Mouse (Mus musculus) induced T-regulatory cell, adult 2 months (primary cell): ENCODE results near the gene Dgka.

Experiments
- DNase-seq: peaks from one replicate; pipeline ENCODE4 v3.0.0-alpha.2; 2012; ENCODE audit warnings: low read depth

The Dgka gene

GRCm38 (mm10) chr10:128744680-128745601, at the start of gene Dgka:
Dgka (minus strand) TSS chr10:128744855.
- peak; percentile 90 for DNase-seq

GRCm38 (mm10) chr10:128794391-128794790, 49.7 kb upstream of the Dgka start:
- DNase-seq = no peak

- DNase-seq = no peak
These were observed 48.6 kb upstream of the Dgka start for GRCm38 (mm10) chr10:128793258-128793657.

- DNase-seq = peak; percentile 23
These were observed 47.4 kb upstream of the Dgka start for GRCm38 (mm10) chr10:128792041-128792440.

- DNase-seq = no peak
These were observed 45.9 kb upstream of the Dgka start, which contains the start of gene Mmp19 for GRCm38 (mm10) chr10:128790398-128791124. Mmp19 (plus strand) TSS chr10:128790910.

- no peak for DNase-seq
These were observed 35.5 kb upstream of the Dgka start for GRCm38 (mm10) chr10:128780200-128780599.

GRCm38 (mm10) chr10:128779011-128779795, 34.5 kb upstream of the Dgka start:
- peak; percentile 64 for DNase-seq

- no peak for DNase-seq
These were observed 33.8 kb upstream of the Dgka start for GRCm38 (mm10) chr10:128778441-128778840.

GRCm38 (mm10) chr10:128773685-128774084, 29.0 kb upstream of the Dgka start:
- peak; percentile 46 for DNase-seq

GRCm38 (mm10) chr10:128772895-128773294, 28.2 kb upstream of the Dgka start:
- peak; percentile 46 for DNase-seq

- peak; percentile 96 for DNase-seq
These were observed 3.7 kb upstream of the Dgka start for GRCm38 (mm10) chr10:128748252-128748864.

- peak; percentile 88 for DNase-seq
These were observed 3.1 kb upstream of the Dgka start, which contains the start of gene Pym1 for GRCm38 (mm10) chr10:128747646-128748251. Pym1 (plus strand) TSS chr10:128747889.

GRCm38 (mm10) chr10:128746972-128747645, 2.5 kb upstream of the Dgka start:
- DNase-seq = peak; percentile 69

- peak; percentile 91 for DNase-seq
These were observed 1.4 kb upstream of the Dgka start for GRCm38 (mm10) chr10:128745946-128746613.

- DNase-seq = no peak
These were observed 444 bp downstream of the Dgka start for GRCm38 (mm10) chr10:128744211-128744610.

- peak; percentile 68 for DNase-seq
These were observed 864 bp downstream of the Dgka start for GRCm38 (mm10) chr10:128743791-128744191.

GRCm38 (mm10) chr10:128743235-128743634, 1.4 kb downstream of the Dgka start:
- DNase-seq = peak; percentile 61

- no peak for DNase-seq
These were observed 2.0 kb downstream of the Dgka start for GRCm38 (mm10) chr10:128742616-128743015.

- DNase-seq = peak; percentile 43
These were observed 4.4 kb downstream of the Dgka start for GRCm38 (mm10) chr10:128740296-128740695.

- no peak for DNase-seq
These were observed 7.2 kb downstream of the Dgka start for GRCm38 (mm10) chr10:128737435-128737834.
